8 mouse cellular contexts compared by ENCODE assay signal in genomic region chr15:98674994-98675545, GRCm38 (mm10). TPM values are rescaled to one million over a fixed set of nuclear protein-coding genes. Genes with fewer than 3 reads are reported as not detected.
DNase-seq lines count a peak whose midpoint lies in the region; ATAC-seq and TF ChIP-seq lines count a peak whose summit lies in the region.

No protein-coding gene starts in this region.

- no peaks in the 10 kb centered on the region for H3K36me3 ChIP-seq in intestine, embryonic 15.5 days
- H3K36me3 ChIP-seq in intestine, postnatal 0 days (ENCODE audit: control insufficient read depth, insufficient read depth): no peaks in the 10 kb centered on the region
- H3K36me3 ChIP-seq in forebrain, embryonic 10.5 days (replicated peaks): no peaks in the 10 kb centered on the region
- H3K36me3 ChIP-seq in midbrain, embryonic 11.5 days (ENCODE audit: control insufficient read depth, insufficient read depth, low read length): peaks cover 2% of the 10 kb centered on the region; the same call in 1 of the 2 replicates

- no peak for TF ChIP-seq CTCF in intestine, postnatal 0 days (IDR thresholded peaks at IDR 0.05; ENCODE audit: low read depth)

- peaks cover 42% of the 10 kb centered on the region for H3K27me3 ChIP-seq in intestine, embryonic 15.5 days (replicated peaks)
- peaks cover 43% of the 10 kb centered on the region for H3K27me3 ChIP-seq in intestine, postnatal 0 days (replicated peaks; ENCODE audit: control insufficient read depth, insufficient read depth, low read length)
- H3K27me3 ChIP-seq in forebrain, embryonic 10.5 days (ENCODE audit: poor library complexity, severe bottlenecking): peaks cover 74% of the 10 kb centered on the region
- H3K27me3 ChIP-seq in midbrain, embryonic 11.5 days (ENCODE audit: control insufficient read depth, insufficient read depth, low read length): peaks cover 2% of the 10 kb centered on the region; the same call in 1 of the 2 replicates

- no peak for ATAC-seq in intestine, embryonic 15.5 days
- no peak for ATAC-seq in intestine, postnatal 0 days
- ATAC-seq in midbrain, embryonic 11.5 days (ENCODE audit: low FRiP score): no peak

- H3K9ac ChIP-seq in intestine, embryonic 15.5 days: no peak overlapping the region
- H3K9ac ChIP-seq in intestine, postnatal 0 days (ENCODE audit: low read depth, low read length): no peak overlapping the region
- H3K9ac ChIP-seq in midbrain, embryonic 11.5 days (ENCODE audit: low read length): peak overlapping the region; percentile 50

- peaks cover 12% of the 10 kb centered on the region for H3K4me1 ChIP-seq in intestine, embryonic 15.5 days (replicated peaks)
- peaks cover 6% of the 10 kb centered on the region; the same call in 1 of the 2 replicates for H3K4me1 ChIP-seq in intestine, postnatal 0 days (replicated peaks; ENCODE audit: control insufficient read depth, insufficient read depth, low read length)
- H3K4me1 ChIP-seq in forebrain, embryonic 10.5 days: peaks cover 48% of the 10 kb centered on the region
- H3K4me1 ChIP-seq in midbrain, embryonic 11.5 days (ENCODE audit: control insufficient read depth, insufficient read depth, low read length): peaks cover 41% of the 10 kb centered on the region

- H3K27ac ChIP-seq in intestine, embryonic 15.5 days: no peak overlapping the region
- no peak overlapping the region for H3K27ac ChIP-seq in intestine, postnatal 0 days (ENCODE audit: low read depth, low read length)
- peak overlapping the region; percentile 40; the same call in 1 of the 2 replicates for H3K27ac ChIP-seq in forebrain, embryonic 10.5 days
- H3K27ac ChIP-seq in midbrain, embryonic 11.5 days (ENCODE audit: low read depth, low read length): peak overlapping the region; percentile 72; the same call in 1 of the 2 replicates

- peak; percentile 75 for DNase-seq in ZHBTc4 (ENCODE audit: low read depth, low spot score)
- no peak for DNase-seq in forebrain, embryonic 10.5 days (ENCODE audit: extremely low spot score, low spot score)
- no peak for DNase-seq in midbrain, embryonic 11.5 days (ENCODE audit: low spot score, missing footprints)
- DNase-seq in thymus, adult 18-20 months: no peak
- no peak for DNase-seq in left cerebral cortex, postnatal 4 days
- DNase-seq in embryo, embryonic 10.5 days (ENCODE audit: low spot score): no peak

- H3K4me2 ChIP-seq in intestine, embryonic 15.5 days (replicated peaks): peak overlapping the region; percentile 89; the same call in 1 of the 2 replicates
- no peak overlapping the region for H3K4me2 ChIP-seq in intestine, postnatal 0 days (replicated peaks; ENCODE audit: low read depth)
- H3K4me2 ChIP-seq in midbrain, embryonic 11.5 days: peak overlapping the region; percentile 95

- WGBS in intestine, embryonic 15.5 days: 25% methylated on average over 11 of the region's 11 CpGs
- whole genome bisulfite sequencing in intestine, postnatal 0 days: 32% methylated on average over 11 of the region's 11 CpGs
- 21% methylated on average over 11 of the region's 11 CpGs for WGBS in forebrain, embryonic 10.5 days
- WGBS in midbrain, embryonic 11.5 days: 23% methylated on average over 11 of the region's 11 CpGs

- H3K9me3 ChIP-seq in intestine, embryonic 15.5 days: no peaks in the 10 kb centered on the region
- H3K9me3 ChIP-seq in intestine, postnatal 0 days (ENCODE audit: control insufficient read depth): no peaks in the 10 kb centered on the region
- H3K9me3 ChIP-seq in forebrain, embryonic 10.5 days: no peaks in the 10 kb centered on the region
- no peaks in the 10 kb centered on the region for H3K9me3 ChIP-seq in midbrain, embryonic 11.5 days (ENCODE audit: control insufficient read depth, low read length)

- intact Hi-C loops in left cerebral cortex, postnatal 4 days (cut with DNase I): no loop called here

- H3K4me3 ChIP-seq in intestine, embryonic 15.5 days (replicated peaks): no peak overlapping the region
- H3K4me3 ChIP-seq in intestine, postnatal 0 days (ENCODE audit: low read depth, low read length): no peak overlapping the region
- peak overlapping the region; percentile 59 for H3K4me3 ChIP-seq in forebrain, embryonic 10.5 days
- H3K4me3 ChIP-seq in midbrain, embryonic 11.5 days (ENCODE audit: low read depth, low read length): peak overlapping the region; percentile 54

RNA-seq across cellular contexts. Expression of gene Rnd1, which starts 2.2 kb away (rescaled TPM):
- 0.97 and 1.1 TPM in 2 replicates for polyA plus RNA-seq in intestine, embryonic 15.5 days (2015; fragmentation: Nextera tagmentation; extraction: Ambion mirVana)
- polyA plus RNA-seq in intestine, postnatal 0 days (2015; fragmentation: Nextera tagmentation; extraction: Ambion mirVana): 1.1 and 1.4 TPM in 2 replicates
- 1.8 and 2.2 TPM in 2 replicates for polyA plus RNA-seq in forebrain, embryonic 10.5 days (2016; fragmentation: Nextera tagmentation; extraction: Ambion mirVana)
- 6.1 and 6.3 TPM in 2 replicates for polyA plus RNA-seq in midbrain, embryonic 11.5 days (2014; fragmentation: Nextera tagmentation; extraction: Ambion mirVana)
- 10 to 100 TPM; 46.5 to 49.7 TPM for total RNA-seq in left cerebral cortex, postnatal 4 days (2021)

RNA-seq across cellular contexts. Expression of gene Ddx23, which starts 12.4 kb away (rescaled TPM):
- 23.3 and 23.7 TPM in 2 replicates for polyA plus RNA-seq in intestine, embryonic 15.5 days (2015; fragmentation: Nextera tagmentation; extraction: Ambion mirVana)
- polyA plus RNA-seq in intestine, postnatal 0 days (2015; fragmentation: Nextera tagmentation; extraction: Ambion mirVana): 9.0 and 11.7 TPM in 2 replicates
- polyA plus RNA-seq in forebrain, embryonic 10.5 days (2016; fragmentation: Nextera tagmentation; extraction: Ambion mirVana): 27.3 and 28.5 TPM in 2 replicates
- polyA plus RNA-seq in midbrain, embryonic 11.5 days (2014; fragmentation: Nextera tagmentation; extraction: Ambion mirVana): 24.8 and 24.9 TPM in 2 replicates
- total RNA-seq in left cerebral cortex, postnatal 4 days (2021): 10 to 100 TPM; 62.5 to 68.6 TPM

RNA-seq across cellular contexts. Expression of gene Ccdc65, which starts 32.9 kb away (rescaled TPM):
- 0.67 and 0.92 TPM in 2 replicates for polyA plus RNA-seq in intestine, embryonic 15.5 days (2015; fragmentation: Nextera tagmentation; extraction: Ambion mirVana)
- 0.27 and 0.38 TPM in 2 replicates for polyA plus RNA-seq in intestine, postnatal 0 days (2015; fragmentation: Nextera tagmentation; extraction: Ambion mirVana)
- polyA plus RNA-seq in forebrain, embryonic 10.5 days (2016; fragmentation: Nextera tagmentation; extraction: Ambion mirVana): 0.86 and 0.90 TPM in 2 replicates
- 0.71 and 1.4 TPM in 2 replicates for polyA plus RNA-seq in midbrain, embryonic 11.5 days (2014; fragmentation: Nextera tagmentation; extraction: Ambion mirVana)
- 10 to 100 TPM in 1 of 2 experiments, 1 to 10 TPM in 1; 9.9 to 10.3 TPM for total RNA-seq in left cerebral cortex, postnatal 4 days (2021)

RNA-seq across cellular contexts. Expression of gene Cacnb3, which starts 44.4 kb away (rescaled TPM):
- polyA plus RNA-seq in intestine, embryonic 15.5 days (2015; fragmentation: Nextera tagmentation; extraction: Ambion mirVana): 24.9 and 26.7 TPM in 2 replicates
- 9.3 and 10.3 TPM in 2 replicates for polyA plus RNA-seq in intestine, postnatal 0 days (2015; fragmentation: Nextera tagmentation; extraction: Ambion mirVana)
- polyA plus RNA-seq in forebrain, embryonic 10.5 days (2016; fragmentation: Nextera tagmentation; extraction: Ambion mirVana): 19.9 and 21.7 TPM in 2 replicates
- polyA plus RNA-seq in midbrain, embryonic 11.5 days (2014; fragmentation: Nextera tagmentation; extraction: Ambion mirVana): 35.5 and 39.5 TPM in 2 replicates
- 100 to 1,000 TPM; 213 to 226 TPM for total RNA-seq in left cerebral cortex, postnatal 4 days (2021)

RNA-seq across cellular contexts. Expression of gene Fkbp11, which starts 52.9 kb away (rescaled TPM):
- polyA plus RNA-seq in intestine, embryonic 15.5 days (2015; fragmentation: Nextera tagmentation; extraction: Ambion mirVana): 68.0 and 117 TPM in 2 replicates
- 30.9 and 32.4 TPM in 2 replicates for polyA plus RNA-seq in intestine, postnatal 0 days (2015; fragmentation: Nextera tagmentation; extraction: Ambion mirVana)
- 16.7 and 17.1 TPM in 2 replicates for polyA plus RNA-seq in forebrain, embryonic 10.5 days (2016; fragmentation: Nextera tagmentation; extraction: Ambion mirVana)
- 10.3 and 10.5 TPM in 2 replicates for polyA plus RNA-seq in midbrain, embryonic 11.5 days (2014; fragmentation: Nextera tagmentation; extraction: Ambion mirVana)
- total RNA-seq in left cerebral cortex, postnatal 4 days (2021): 1 to 10 TPM; 2.7 to 3.5 TPM

Comparison
In these comparisons a context has a peak if more than half of its experiments do, and no peak if none do; other contexts are left out.
1. H3K27ac ChIP-seq: peak in forebrain, embryonic 10.5 days (single experiment) and midbrain, embryonic 11.5 days (single experiment); none in intestine, embryonic 15.5 days (single experiment) and intestine, postnatal 0 days (single experiment).
2. H3K4me3 ChIP-seq: peak in forebrain, embryonic 10.5 days (single experiment) and midbrain, embryonic 11.5 days (single experiment); none in intestine, embryonic 15.5 days (single experiment) and intestine, postnatal 0 days (single experiment).